Mouse (Mus musculus): ENCODE measurements around the gene Tmem145.

DNA sequence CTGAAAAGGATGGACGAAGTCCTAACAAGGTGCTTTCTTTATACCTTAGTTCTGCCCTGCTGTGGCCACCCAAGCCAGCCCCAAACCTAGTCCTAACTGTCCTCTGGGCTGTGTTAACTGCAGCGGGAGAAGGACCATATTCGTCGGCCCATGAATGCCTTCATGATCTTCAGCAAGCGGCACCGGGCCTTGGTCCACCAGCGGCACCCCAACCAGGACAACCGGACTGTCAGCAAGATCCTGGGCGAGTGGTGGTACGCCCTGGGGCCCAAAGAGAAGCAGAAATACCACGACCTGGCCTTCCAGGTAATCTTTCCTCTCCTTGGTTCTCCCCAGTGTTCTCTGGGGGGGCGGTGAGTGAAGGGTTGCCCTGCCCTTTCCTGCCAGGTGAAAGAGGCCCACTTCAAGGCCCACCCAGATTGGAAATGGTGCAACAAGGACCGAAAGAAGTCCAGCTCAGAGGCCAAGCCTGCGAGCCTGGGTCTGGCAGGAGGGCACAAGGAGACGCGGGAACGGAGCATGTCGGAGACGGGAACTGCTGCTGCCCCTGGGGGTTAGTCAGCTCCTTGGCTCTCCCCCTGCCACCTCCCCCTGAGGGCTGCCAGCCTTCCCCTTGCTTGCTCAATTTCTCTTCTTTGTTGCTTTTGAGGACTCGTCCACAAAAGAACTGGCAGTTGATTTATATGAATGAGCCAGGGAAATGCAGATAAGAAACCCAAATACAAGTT lies 20.2 kb upstream of the Tmem145 start:
- TF ChIP-seq POLR2A (IDR thresholded peaks at IDR 0.05; ENCODE audit: borderline replicate concordance, control insufficient read depth, low read depth, low read length) (no peak), CTCF (IDR thresholded peaks at IDR 0.05; ENCODE audit: control insufficient read depth, insufficient read depth, low read length) (no peak)
